Mouse (Mus musculus): ENCODE measurements around the gene 4931428L18Rik.

DNA sequence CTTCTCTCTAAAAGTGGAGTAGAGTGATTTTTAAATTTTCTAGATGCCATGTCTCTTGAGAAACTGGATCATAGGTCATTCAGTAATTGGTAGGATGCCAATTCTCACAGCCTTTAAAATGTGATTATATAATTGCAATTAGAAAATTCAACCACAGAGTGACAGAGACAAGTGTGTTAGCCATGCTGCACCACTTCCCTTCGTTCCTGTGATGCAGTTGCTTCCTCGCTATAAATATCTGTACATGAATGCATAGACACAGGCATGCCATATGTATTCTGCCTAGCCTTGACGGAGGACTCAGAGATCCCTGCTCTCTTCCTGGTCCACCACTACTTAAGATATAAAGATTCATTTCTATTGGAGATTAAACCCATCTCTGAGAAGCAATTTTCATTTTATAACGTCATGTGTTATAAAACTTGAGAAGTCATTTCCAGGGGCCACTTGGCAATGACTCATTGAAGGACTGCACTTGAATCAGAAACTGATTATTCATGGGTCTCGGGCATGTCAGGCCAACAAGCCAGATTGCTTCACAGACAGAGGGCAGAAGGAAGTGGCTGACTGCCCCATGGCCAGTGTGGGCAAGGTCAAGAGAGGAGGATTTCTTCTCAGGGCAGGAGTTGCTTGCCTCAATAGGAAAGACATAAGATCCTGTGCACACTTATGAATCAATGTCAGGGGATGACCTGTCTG, 172.4 kb downstream of the 4931428L18Rik start:
- TF ChIP-seq CTCF (IDR thresholded peaks at IDR 0.05; ENCODE audit: borderline replicate concordance, control insufficient read depth, extremely low read depth, insufficient read depth, low read length, poor library complexity) (no peak), POLR2A (IDR thresholded peaks at IDR 0.05; ENCODE audit: control insufficient read depth, extremely low read depth, insufficient read depth, low read length, poor library complexity) (no peak)

All from thymus, adult 2 months (tissue).